Mouse (Mus musculus): ENCODE data around the gene Ahrr. TPM values are rescaled to one million over a fixed set of nuclear protein-coding genes. Genes with fewer than 3 reads are reported as not detected.
A peak's percentile ranks its signal among the peaks of the same experiment; 100 is the strongest.

Ahrr gene
- total RNA-seq (2021), result not detected
- long read RNA-seq, experiment 1, result 0 reads
- long read RNA-seq, experiment 2, result 0 reads

DNA sequence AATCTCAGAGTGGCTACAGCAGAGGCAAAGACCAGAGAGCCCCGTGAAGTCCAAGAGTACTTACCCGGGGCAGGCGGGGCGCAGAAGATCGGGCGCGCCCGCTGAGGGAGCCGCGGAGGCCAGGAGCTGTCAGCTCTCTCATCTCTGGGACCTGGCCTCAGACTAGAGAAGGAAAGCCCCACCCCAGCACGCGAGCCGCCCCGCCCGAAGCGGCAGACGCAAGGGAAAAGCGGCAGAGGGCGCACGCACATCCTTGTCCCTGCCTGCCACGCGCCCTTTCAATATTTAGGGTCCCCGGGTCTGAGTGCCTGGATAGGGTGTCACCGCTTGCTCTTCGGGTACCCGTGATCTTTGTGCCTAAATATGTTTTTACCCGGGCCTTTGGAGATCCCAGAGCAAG lies at the start of gene Ahrr:
Gene Ahrr, minus strand, starts transcription at position 165 of the 400 bp plus-strand sequence.
- DNase-seq (ENCODE audit: low spot score), result peak; percentile 3

DNA sequence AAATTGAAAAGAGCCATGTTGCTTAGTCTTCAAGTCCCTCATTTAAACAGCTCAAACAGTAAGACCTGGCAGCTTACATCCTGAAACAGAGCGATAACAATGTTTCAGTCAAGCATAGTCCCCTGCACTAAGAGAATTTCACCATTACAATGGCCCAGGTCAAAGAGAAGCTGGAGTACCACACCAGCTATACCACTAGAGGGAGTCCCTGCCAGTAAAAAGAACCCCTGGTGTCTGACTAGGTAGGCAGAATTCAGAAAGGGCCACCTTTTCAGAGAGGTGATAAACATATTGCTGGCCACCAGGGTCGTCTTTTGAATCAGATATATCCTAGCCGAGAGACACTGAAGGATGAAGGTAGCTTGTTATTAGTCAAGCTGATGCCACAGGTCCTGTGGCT lies 48.9 kb upstream of the Ahrr start:
- DNase-seq (ENCODE audit: low spot score), result peak; percentile 35

DNA sequence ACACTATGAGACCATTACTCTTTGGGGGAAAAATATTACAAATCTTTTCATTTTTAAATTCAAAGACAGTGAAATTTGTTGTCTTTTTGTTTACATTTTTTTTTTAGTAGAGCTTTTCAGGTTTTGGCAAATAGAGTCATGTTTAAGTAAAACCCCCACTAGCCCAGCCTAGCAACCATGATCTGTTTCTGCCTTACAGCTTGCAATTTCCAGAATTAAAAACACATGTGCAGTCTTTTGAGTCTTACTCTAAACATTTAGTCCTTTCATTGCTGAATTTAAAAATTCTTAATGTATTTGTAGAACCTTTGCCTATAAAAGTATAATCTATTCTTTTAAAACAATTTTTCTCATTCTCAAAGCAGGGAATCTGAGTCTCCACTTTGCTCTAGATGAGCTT lies 37.2 kb upstream of the Ahrr start:
- DNase-seq (ENCODE audit: low spot score), result no peak

DNA sequence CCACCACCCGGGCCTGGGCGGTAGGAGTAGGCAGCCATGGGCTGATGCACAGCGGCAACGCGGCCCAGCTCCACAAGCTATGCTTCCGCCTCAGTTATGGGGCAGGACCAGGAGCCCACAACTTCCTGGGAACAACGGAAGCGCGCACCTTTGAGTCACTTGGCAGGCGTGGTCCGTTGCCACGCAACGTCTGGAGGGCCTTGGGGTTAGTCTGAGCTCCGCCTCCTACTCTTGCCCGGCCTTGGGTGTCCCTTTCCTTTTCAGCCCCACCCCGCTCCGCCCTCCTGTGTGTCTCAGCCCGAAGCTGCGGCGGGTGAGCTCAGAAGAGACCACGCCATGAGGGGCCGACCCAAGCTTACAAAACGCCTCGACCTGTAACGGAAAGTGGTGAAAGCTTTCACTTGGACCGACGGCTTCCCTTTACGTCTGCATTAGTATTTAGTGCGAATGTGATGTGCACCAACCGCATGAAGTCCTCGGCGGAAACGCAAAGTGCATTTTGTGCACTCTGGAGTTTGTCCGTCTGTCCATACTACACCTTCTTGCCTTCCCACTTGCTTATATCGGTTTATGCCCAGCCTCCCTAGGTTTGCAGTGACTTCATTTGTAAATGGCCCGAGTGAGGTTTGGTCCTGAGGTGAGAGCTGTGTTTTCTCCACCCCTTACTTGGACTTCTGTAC lies 25.2 kb upstream of the Ahrr start, which contains the start of gene Pdcd6:
Gene Pdcd6, minus strand, starts transcription at position 411 of the 680 bp plus-strand sequence.
- peak; percentile 95 for DNase-seq (ENCODE audit: low spot score)

DNA sequence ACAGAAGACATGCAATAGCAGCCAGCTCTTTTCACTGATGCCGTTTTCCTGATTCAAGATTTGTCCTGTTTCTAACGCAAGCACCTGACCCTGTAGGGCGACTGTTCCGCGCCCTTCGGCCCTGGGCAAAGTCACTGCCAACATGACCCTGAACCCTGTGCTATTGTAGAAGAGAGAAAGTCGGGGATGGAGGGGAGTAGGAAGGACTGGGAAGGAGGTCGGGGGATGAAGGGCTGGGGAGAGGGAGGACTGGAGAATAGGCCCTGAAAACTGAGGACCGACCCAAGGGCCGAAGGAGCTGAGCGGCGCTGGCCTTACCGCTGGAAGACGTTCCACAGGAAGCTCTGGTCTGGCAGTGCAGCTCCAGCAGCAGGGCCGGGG lies 24.6 kb upstream of the Ahrr start:
- peak; percentile 4 for DNase-seq (ENCODE audit: low spot score)

DNA sequence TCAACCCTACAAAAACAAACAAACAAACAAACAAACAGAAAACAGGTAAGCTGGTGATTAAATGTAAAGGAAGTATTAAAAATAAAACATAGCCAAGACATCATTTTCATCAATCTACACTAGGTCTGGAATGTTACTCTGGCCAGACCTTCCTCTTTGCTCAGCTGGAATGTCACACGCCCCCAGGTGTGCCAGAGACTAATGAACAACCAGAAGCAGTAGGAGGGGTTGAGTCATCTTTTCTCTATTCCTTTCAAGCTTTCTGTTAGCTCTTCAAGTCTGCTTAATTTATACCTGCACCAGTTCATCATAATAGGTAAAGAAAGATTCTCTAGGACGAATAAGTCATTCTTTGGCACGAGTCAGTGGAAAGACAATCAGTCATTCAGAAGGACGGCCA lies 24.3 kb upstream of the Ahrr start:
- DNase-seq (ENCODE audit: low spot score), result no peak

DNA sequence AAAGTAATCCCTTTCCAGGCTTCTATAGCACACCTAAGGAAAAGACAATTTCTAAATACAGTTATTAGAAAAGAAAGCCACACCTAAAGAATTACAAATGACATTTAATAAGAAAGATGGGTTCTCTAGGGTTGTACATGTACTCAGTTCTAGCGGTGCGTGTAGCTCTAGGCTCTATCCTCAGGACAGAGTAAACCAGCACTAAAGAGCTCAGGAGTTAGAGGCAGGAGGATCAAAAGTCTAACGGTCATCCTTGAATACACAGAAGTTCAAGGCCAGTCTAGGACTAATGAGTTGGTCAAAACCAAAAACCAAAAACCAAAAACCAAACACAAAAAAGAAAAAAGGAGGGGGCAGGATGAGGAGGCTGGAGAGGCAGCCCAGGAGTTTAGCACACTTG lies 22.5 kb upstream of the Ahrr start:
- no peak for DNase-seq (ENCODE audit: low spot score)

DNA sequence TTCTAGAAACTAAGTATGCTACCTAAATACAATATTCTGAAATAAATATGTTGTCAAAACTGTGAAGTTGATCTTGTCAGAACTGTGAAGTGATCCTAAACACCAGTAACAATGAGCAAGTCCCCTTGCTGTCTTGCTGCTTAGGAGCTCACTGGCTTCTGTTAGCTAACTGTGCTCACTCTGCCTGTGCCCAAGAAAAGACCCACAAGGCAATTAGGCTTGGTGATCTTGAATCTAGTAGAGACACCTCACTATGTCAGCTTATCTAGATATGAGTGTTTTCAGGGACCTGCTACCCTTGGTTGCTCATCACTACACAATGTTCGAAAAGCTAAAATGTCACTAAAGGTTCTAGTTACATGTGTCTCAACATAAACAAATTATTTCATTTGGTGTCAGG lies 13.6 kb upstream of the Ahrr start:
- DNase-seq (ENCODE audit: low spot score), result no peak

DNA sequence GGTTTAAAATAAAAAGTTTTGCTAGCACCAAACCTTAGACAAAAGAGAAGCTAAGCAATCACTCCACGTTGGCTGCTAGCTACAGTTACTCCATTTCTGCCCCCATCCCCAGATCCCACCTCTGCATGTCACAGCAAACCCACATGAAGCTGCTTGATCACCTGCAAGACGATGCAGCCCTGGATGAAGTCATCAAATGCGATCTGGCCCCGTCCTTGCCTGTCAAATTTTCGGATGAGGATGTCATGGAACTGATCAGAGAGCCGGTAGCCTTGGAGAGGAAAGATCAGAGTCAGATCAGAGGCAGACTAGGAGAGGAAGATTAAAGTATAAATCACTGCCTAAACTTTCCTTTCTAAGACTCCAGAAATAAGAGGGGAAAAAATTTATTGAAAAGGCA lies 13.2 kb upstream of the Ahrr start:
- DNase-seq (ENCODE audit: low spot score), result no peak

DNA sequence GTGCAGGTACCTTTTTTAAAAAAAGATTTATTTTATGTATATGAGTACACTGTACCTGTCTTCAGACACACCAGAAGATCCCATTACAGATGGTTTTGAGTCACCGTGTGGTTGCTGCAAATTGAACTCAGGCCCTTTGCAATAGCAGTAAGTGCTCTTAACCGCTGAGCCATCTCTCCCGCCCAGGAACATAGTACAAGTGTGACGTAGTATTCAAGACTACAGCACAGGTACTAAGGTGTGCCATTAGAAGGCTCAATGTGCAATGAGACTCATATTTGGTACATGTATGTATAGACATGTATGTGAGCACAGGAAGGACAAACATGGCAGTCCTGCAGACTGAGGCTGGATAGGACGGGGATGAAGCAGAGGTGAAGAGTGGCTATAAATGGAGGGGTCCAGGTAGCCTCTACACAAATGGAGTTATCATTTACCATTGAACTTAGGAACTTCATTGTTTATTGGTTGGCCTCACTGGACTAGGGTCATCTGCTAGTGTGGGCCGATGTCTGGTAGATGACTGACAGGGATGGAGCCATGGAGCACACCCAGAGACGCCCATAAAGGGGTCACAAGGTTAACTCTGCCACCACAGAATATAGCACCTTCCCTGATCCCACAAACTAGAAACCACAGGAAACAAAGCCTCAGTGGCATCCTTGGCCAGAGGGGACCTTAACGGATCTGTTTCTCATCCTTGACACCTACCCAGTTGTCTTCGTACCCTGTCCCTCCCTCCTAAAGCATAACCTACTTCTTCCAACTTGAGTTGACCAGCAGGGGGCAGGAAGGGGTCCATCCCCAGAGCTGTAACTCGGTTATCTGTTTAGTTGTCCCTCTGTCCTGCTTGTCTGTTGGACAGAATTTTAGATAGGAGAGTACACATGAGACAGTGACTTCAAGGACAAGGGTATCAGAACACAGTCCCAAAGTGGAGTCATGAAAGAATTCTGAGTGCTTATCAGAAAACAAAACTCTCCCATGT lies 10.2 kb upstream of the Ahrr start:
- no peak for DNase-seq (ENCODE audit: low spot score)

DNA sequence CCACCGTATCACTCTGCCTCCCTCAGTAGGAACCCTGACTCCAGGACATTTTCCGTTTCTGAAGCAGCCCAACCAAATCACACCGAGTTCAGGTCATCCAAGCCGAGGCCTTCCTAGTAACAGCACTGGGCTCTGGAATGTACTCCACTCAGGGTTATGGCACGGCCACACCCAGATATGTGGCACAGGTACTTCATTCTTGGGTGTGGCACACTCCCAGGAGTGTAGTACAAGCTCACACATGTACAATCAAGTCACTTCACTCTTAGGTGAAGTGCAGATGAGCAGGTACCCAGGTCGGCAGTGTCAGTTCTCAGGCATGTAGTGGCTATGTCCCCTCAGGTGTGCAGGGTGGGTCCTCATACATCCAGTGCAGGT lies 9.5 kb upstream of the Ahrr start:
- no peak for DNase-seq (ENCODE audit: low spot score)

DNA sequence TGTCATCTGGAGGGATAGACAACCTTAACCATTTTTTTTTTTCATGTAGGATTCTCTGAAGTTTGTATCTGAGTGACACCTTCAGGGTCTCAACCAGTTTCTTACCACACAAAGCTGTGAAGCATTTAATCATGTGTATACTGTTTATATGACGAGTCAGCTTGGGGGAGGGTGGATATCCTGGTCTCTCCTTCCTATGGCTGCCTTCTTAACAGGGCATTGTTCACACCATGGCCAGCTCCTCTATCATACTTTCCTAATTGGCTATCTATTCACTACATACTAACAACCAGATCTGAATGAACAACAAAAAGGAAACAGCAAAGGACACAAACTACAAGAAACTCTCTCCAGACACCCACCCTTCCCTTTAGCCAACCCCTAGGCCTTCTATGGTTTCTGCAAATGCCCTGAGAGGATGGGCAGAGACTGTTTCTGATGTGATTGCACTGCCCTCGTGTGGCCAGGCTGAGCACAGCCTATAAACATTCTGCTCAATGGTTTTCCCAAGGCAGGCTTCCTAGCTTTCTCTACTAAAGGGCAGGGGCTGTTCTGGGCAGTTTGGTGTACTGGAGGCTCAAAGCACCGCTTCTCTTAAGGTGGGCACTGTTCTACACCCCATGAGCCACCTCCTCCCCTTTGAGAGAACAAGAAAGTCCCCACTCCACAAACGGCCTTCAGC lies 8.9 kb upstream of the Ahrr start:
- DNase-seq (ENCODE audit: low spot score), result peak; percentile 63

DNA sequence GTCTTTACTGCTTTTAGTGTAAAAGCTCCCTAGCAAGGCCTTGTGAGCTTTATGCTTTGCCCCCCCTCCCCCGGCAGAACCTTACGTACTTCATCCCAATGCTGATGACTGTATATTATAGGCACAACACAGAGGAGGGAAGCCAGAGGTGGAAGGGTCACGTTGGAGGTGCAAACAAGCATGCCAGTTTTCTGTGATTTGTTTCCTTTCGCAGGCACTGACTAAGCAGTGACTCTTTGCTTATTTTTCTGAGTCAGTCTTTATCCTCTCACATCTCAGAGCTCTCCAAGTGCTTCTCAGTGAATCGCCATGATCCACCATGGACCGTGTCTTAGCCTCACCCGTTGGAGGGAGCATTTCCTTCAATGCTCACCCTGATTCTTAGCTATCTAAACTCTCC lies 4.2 kb upstream of the Ahrr start:
- DNase-seq (ENCODE audit: low spot score), result no peak

DNA sequence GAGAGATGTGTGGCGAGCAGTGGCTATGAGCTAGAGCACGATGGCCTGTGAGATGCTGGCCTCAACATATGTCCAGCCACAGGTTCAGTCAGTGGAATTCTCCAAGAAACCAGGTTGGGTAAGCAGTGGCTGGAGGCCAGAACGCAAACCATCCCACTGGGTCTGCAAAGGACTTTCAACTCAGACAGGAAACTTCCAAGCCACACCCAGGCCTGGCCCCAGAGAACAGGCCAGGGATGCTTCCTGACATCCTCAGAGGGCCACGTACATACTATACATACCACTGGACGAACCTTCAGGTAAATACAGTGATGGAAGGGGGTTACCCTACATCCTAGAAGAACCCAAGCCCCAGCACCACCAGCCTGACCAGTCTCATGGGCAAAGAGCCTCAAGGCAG lies 2.5 kb downstream of the Ahrr start:
- no peak for DNase-seq (ENCODE audit: low spot score)

DNA sequence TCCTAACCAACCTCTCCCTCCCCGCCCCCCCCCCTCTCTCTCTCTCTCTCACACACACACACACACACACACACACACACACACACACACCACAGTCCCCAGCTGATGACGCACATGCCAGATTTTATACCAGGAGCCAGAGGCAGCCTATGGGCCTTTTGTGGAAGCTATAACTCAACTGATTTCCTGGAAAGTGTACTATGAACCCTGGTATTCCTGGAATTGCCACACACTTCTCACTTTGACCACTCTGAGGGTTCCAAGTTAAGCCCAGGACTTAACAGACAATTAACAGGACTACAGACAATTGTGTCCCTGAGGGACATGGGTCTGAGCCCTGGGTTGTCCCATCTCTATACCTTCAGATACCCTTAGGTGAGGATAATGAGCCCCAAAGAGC lies 9.8 kb downstream of the Ahrr start:
- DNase-seq (ENCODE audit: low spot score), result no peak

DNA sequence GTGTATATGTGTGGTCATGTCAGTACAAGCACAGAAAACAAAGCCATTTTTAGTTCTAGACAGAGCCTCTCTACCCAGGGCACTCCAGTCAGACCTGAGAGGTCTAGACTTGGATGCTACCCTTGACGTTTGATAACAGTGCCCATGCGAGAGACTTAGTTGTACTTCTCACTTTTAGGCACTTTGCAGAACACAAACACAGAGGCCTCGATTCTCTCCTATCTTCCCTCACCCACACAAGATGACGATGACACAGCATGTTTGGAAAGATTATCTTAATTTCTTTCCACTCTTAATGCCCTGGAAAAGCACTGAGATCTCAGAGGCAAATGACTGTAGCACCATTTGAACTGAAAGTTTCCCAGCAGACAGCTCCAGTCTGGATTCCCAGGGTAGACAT lies 16.4 kb downstream of the Ahrr start:
- no peak for DNase-seq (ENCODE audit: low spot score)

DNA sequence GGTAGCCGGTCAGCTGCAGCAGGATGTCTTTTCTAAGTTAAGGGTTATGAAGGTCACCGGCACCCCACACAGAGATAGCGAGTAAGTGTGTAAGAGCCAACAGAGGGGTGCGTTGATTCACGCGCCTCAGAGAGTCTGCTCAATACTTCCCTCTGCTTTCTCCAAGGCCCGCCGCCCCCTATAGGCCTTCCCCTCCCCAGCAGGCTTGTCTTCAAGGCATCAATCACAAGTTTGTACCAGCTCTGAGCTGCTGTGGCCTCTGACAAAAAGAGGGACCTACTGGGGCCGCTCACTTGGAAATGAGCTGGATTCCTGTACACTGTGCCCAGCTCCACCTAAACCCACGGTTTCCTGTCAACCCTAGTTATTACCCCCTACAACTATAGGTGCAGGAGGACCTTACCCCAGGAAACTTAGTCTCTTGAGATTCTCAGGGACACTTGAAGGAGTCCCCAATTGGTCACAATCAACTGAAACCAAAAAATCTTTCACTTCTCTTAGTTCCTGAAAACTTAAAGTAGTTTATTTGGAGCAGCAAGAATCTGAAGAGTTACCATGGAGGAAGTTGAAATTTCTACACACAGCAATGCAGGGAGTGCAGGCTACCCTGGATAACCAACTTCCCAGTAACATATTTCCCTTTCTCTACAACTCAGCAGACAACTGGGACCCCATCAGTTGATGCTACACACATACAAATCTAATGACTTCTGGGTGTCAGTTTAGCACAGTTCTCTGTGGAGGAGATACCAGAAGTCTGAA lies 31.7 kb downstream of the Ahrr start:
- no peak for DNase-seq (ENCODE audit: low spot score)

DNA sequence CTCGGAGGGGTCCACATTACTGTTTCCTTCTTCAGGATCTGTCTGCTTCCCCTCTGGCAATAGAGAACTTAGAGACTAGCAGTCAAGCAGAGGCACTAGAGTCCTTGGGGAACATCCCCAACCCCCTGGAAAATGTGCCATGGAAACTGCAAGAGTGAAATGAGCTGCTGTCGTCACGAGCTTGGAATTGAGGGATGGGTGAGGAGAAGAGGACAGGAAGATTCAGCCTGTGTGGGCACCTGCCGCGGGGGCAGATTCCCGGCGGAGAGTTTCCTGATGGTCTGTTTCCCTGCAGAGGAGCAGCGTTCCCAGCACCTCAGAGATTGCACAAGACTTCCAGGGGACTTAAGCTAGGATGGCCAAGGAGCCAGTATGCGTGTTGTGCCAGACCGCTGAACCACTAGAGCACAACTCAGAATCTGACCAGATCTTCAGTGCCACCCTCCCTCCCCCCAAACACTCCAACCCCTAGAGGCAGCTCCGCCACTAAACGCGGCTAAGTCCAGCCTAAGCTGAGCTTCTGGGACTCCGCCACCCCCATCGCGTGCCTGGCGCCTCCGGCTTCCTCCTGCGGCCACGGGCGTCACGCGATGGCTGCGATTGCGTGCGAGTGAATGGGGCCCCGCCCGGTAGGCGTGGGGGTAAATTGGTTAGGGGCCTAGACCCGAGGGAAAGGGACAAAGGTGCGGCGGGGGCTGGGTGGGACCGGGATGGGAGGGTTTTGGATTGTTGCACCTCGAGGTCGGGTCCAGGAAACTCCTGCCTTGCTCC lies 32.5 kb downstream of the Ahrr start:
- peak; percentile 30 for DNase-seq (ENCODE audit: low spot score)

DNA sequence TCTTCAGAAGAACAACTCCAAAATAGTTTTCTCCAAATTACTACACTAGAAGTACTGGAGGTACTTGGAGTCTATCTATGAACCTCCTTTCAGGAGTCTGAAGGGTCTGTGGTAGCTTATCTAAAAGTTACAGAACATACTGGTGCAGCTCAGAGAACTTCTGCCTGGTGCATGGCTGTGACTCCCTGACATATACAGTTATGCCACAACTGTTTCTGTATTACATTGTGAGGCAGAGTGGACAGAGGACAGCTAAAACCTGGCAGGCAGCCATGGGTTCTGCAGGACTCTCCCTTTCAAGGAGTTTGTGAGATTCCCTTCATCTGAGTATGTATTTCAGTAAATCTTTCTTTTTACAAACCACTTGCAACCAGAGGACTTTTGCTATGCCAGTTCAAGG lies 45.6 kb downstream of the Ahrr start:
- no peak for DNase-seq (ENCODE audit: low spot score)

DNA sequence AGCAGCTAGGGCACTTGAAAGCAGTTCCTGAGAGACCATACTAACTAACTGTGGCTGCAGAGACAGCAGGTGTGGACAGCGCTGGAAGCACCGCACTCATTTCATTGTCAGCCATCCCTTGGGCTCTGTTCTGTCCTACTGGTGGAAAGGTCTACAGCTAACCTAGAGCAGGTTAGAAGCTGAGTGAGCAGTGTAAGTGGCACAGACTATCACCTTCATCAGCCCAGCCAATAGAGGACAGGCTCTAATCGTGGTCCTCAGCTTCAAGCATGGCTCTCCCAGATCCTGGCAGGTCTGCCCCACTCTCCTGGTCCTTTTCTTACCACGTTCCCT lies 46.3 kb downstream of the Ahrr start:
- DNase-seq (ENCODE audit: low spot score), result no peak

All from gastrocnemius, adult 18-20 months (tissue).